Mouse (Mus musculus) cerebellum, adult 9-10 months (tissue): ENCODE measurements at regions not wholly inside any gene's neighbourhood (a gene's known extent, or its start where the extent isn't known, plus 50 kb on each side); places are given as distances from the start of the nearest gene placed in this dataset.
A peak's percentile ranks its signal among the peaks of the same experiment; 100 is the strongest.

ENCODE experiments used
- DNase-seq: peaks from one replicate; pipeline ENCODE4 v3.0.0; 2022

DNA sequence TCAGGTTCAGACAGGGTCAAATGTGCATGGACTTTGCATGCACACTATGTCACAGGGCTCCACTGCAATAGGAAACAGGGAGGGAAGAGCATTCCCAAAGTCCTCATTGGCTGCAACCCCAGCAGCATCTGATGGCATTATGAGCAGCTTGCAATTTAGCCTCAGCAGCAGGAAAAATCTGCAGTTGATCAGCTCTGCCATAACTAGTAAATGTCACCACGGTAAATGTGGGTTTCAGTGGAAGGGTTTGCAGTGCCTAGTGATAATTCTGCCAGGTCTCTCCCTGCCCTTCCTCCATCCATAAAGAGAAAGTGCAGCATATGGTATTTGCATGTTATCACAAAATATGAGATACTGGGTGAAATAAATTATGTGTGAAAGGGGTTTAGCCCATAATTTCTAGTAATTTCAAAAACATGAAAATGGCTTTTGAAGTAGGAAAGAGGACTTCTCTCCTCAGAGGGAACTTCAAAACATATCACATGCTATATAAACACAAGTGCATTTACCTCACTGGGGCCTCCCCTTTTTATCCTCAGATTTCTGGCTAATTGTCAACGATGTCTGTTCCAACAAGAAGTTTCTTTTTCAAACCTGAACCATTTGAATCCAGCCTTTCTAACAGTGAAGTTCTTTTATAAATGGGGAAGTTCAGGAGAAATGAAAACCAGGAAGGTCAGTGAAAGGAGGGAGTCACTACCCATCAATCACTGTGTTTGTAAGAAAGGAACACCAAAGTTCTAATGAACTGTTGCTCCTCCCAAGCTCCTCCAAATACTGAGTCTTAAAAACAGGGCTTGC lies 303.5 kb downstream of the Meis1 start:
- DNase-seq = peak; percentile 58

DNA sequence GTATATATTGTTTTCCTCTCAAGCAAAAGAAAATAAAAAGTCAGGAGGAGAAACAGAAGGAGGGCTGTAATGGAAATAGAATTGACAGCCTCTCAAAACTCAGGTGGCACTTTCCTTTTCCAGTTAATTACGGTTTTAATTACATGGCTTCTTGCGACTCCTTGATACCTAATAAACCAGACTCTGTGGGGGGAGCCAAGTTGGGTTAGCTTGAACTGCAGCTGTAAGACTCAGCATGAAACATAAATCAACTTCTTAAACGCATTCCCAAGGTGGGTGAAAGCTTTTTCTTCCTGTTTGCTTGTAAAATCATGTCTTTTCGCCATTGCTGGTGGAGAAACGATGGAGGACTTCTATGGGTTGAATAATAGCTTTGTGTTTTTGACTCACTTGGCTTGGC lies 304.4 kb downstream of the Meis1 start:
- DNase-seq = peak; percentile 29

DNA sequence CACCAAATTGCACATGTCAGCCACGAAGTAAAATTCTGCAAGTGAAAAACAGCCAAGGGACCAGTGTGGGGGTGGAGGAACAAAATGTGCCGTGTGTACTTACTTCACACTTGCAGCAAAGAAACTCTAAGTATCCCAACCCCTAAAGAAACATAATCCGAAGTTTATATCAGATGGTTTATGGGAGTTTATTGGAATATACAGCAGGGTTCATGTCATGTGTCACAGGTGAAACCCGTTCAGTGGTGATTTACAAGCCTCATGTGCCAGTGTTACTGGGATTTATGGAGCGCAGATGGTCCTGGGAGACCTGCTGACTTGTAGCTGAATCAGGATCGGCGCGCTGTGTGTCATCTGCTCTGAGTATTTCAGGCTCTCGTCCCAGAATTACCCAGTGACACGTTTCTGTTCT lies 306.1 kb downstream of the Meis1 start:
- peak; percentile 93 for DNase-seq

DNA sequence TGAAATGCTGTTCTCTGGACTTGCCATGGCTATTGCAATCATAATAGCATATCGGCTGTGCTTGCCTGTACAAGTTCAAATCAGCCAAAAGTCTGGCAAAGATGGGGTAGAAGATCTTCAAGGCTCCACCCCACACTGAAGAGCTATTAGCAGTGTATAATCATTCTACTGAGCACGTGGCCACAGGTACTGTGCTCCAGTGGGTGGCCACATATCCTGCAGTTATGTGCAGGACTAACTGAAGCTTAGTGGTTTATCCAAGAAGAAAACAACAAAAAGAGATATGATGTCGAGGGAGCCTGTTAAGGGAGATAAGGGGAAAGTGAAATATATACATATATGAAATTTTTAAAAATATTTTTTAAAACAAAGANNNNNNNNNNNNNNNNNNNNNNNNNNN lies 309.2 kb downstream of the Meis1 start:
- DNase-seq = no peak

DNA sequence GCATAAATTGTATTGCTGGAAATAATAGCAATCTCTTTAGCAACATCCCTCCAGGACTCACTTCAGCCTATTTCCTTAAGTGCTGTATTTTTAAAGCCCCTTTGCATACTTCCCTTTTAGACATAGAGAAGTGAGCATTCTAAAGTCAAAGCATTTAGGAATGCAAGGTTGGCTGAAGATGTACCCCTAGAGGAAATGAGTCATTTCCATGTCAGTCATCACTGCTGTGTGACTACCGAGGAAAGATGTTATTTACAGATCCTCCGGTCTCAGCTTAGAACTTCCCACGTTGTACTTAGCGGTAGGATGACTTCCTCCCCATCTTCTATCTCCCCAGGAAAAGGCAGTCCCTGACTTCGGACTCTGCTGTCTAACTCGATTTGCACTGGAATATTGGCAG lies 337.2 kb downstream of the Meis1 start:
- DNase-seq = no peak

DNA sequence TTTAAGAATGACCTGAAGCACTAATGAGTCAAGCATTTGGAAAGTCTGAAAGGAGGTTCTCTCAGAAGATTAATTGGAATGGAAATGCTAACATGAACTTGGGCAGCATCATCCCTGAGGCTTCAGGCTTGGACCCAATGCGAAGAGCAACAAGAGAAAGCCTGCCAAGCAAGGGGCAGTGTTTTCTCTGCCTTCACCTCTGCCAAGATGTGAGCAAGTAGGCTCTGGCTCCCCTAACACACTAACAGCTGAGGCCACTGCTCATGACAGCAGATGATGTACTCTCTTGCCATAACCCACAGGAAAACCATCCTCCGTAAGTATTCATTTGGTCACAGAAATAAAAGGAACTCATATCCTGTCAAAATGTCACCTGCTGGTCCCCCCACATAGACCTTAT lies 341.9 kb downstream of the Meis1 start:
- DNase-seq = no peak

DNA sequence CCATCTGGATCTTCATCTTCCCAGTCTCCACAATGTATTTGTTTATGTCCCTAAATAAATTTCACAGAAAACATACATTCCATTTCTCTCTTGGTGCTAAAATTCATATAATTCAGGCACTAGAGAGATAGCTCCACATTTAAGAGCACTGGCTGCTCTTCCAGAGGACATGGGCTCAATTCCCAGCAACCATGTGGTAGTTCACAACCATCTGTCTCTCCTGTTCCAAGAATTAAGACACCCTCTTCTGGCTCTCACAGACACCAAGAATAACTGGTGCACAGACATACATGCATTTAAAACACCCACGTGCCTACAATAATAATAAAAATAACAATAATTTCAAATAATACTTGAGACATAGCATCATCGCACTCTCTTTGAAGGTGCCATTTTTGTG lies 347.8 kb downstream of the Meis1 start:
- peak; percentile 4 for DNase-seq

DNA sequence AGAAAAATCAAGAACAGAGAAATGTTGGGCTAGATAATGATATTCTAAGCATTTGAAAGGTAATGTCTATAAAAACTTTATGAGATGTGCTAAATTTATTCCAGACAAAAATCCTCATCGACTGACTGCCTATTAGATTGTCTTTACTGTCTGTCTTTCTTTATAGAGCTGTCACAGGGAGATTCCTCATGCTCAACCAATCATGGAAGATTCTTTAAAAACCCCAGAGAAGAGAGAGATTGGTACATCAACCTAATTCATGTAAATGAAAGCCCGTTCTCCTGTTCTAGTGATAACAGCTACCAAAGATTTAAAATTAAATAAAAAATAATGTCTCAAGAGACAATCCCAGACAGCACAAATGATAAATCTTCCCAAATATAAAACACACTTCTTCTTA lies 349.5 kb downstream of the Meis1 start:
- no peak for DNase-seq

DNA sequence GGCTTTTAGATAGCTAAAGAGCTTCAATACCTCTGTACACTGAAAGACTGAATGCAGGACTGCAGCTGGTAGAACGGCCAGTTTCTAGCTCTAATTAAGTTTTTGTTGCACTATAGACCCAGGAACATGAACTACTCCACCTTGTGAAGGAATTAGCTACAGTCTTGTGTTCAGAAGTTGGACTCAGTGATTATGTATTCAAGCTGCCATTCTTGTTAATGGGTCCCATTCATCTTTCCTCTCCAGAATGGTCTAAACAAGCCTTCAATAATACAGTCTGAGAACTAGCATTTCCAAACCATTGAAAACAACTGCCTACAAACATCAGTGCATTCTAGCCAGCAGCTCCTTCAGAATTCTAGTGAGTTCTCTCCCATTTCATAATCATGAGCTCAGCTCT lies 362.4 kb downstream of the Meis1 start:
- DNase-seq = no peak

DNA sequence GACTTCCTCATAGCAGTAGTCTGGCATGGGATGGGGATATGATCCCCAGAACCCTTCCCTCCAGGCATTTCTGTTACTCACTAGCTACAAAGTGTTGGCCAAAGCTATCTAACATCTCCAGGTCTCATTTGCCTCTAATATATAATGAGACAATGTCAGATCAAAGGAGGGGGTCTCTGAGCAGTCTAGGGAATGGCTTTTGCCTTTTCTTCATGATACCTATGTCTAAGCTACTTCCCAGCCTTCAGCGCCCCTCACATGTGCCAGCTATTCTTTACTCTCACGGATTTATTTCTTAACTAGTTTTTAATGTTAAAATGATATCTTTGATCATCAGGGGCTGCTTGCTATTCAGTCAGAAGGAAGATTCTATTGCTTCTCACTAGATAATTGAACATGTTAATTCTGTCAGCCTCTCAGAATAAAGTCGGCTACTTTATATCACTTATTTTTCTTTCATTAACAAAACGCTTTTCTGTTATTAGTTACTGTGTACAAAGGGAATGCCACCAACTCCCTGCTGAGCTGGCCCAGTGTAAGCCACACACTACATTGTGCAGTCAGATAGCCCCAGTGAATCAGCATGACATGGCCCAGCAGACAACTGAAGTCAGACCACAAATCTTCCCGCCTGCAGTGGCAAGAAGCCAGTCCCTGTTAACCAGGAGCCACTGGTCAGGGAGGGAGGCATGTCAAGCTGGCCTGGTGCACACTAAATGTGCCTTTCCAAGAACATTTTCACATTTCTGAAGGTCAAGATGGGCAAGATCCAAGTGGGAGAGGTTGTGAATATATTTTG lies 386.6 kb downstream of the Meis1 start:
- DNase-seq = no peak

DNA sequence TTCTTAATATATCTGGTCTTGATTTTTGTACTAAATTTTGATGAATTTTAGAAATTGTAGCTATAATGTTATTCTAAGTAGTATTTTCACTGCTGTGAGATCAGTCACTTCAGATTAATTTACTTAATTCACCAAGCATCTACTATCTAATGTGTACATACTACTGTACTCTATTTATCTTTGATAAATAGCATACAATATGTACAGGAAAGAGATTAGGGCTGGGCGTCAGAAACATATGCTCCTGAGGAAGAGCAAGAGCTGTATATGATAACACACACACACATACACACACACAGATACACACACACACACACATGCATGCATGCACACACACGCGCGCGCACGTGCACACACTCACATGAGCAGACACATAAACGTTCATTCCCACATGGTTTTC lies 387.2 kb downstream of the Meis1 start:
- DNase-seq = no peak

DNA sequence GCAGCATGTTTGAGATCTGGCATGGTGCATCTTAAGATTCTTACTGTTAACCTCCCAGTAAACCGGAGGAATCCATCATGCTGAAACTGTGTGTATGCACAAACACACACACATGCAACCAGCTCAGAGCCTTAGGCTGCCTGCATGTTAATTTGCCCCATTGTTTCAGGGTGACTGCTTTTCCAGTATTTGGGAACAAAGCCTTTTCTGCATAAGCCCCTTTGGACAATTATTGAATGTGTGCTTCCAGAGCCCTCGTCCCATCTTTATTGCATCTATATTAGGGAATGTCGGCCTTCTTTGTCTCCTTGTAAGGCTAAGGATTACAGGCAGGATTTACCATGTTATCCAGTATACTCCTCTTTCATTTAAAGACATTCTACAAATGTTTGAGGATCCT lies 397.0 kb downstream of the Meis1 start:
- DNase-seq = no peak

DNA sequence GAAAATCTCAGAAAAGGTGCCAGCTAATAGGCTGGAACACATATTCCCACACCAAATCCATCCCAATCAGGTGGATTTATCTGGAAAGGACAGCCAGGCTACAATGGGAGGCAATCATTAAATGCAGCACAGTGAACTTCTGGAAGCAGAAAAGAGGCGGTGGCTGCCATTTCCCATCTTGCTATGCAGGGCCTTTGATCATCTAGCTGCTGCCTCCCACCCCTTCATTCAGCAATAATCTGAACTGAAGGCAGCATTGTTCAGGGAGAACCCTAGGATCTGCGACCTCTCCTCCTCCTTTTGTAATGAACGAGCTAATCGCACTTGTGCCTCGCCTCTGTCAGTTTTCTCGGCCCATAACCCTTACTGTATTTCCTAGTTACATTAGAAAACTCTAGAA lies 413.9 kb downstream of the Meis1 start:
- no peak for DNase-seq

DNA sequence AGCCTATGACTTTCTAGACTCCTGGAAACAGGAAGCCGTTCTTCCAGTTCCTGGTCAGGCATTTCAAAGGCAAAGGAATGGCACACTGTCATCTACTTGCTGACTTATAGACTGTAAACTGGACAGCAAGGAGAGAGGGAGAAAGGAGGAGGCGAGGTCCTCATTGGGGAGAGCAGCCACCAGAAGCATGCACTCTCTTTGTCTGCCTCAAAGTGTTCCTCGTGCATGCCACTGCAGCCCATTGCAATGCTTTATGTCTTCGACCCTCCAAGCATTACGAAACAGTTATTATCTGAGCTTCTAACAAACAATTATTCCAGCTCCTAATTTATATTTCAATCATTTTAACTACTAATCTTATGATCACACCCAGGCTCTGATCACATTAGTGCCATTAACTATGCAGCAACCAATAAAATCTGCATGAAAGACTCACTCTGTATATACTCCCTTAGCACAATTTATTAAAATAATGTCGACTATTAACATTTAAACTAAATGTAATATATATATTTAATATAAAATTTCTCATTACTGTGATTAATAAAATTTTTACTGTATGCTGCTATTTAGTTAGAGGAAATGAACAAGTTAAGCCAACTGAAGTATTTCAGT lies 417.1 kb downstream of the Meis1 start:
- DNase-seq = no peak

DNA sequence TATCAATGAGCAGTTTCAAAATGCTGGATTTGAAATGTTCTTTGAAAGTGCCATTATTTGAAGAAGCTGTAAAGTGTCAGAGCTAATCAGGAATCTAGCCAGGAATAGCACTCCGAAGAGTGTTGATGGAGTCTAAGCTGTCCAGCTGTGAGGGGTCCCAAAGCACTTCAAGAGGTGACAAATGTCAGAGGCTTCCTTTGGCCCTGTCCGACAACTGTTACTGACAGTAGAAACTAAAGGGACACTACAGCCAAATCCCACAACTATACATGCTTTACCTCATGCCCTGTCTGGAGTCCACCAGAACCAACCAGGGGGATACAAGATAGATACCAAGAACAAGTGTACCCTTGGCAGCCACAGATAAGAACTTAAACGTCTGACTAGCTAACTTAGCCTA lies 420.4 kb downstream of the Meis1 start:
- DNase-seq = no peak

DNA sequence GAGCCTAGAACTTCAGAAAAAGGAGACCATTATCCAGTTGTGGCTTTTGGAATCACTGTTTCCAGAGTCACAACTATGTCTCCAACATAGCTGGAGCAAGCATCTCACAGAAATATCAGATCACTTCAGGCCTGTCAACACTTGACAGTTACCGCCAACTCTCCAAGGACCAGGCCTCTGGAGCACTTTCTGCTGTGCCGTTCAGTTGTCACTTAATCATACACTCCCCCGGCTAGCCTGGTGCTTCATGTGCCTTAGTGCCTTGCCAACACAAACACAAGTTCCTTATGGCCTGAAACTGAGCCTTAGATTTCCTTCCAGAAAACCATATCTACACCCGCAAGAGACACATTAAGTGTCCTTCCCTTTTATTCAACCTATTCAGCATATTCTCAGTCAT lies 421.8 kb downstream of the Meis1 start:
- no peak for DNase-seq

DNA sequence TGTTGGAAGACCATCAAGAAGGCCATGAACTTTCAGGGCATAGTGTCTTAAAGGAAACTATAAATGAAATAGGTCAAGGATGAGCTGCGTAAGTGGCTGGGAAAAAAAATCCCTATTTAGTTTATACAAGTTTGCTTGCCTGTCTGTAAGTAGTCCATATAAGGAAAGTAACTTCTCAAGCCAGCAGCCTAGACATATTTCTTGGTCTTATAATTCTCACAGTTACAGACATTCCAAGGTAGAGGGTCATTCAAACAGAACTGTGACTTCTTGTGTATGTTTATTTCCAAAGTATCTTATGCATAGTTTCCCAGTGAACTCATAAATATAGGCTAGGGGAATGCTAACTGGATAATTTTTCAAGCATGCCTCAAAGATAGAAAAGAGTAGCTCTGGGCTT lies 428.3 kb downstream of the Meis1 start:
- no peak for DNase-seq

DNA sequence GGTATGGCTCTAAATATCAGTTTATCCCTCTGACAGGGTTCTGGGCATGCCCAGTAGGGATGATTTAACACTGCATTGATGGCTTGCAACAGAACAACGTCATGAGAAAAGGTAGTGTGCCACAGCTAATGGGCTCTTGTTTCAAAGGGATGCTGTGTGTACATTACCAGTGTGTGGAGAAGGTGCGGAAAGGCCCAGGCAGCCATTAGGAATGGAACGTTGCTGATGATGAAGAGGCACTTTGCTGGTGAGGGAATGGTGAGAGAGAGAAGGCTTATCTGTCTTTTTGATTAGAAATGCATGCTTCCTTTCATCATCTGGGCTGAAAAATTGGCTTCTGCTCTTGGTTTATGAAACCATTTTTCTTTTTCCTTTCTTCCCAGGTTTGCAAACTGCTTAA lies 432.3 kb downstream of the Meis1 start:
- DNase-seq = no peak

DNA sequence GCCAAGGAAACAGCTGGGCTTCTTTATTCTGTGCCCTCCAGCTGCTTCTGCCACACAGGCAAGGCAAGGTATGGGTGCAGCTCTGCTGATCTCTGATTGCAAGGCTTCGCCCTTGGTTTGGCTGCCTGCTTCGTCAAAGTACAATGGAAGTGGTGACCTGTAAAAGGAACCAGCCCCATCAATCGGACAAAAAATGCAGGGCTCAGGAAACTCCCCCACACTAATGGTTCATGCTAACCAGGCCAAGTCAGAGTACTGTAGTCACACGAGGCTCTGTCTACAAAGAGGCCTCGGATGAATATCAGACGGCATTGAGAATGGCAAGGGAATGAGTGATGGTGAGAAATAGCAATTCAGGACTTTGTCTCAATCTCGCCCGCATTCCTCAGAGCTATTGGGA lies 433.8 kb downstream of the Meis1 start:
- no peak for DNase-seq

DNA sequence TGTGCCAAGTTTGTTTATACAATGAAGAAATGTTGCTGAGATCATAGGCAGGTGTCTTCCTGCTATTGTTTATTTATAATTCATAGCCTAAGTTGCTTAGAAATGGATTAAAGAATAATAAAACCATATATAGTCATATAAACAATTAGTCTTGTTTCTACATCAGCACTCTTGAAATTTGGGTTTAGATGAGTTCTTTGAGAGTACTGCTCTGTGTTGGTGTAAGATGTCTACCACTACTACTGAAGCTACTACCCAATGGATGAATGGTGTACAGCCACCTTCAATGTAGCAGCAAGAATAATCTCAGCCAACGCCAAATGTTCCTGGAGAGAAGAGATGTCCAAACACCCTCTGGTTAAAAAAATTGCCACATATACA lies 436.0 kb downstream of the Meis1 start:
- DNase-seq = no peak

DNA sequence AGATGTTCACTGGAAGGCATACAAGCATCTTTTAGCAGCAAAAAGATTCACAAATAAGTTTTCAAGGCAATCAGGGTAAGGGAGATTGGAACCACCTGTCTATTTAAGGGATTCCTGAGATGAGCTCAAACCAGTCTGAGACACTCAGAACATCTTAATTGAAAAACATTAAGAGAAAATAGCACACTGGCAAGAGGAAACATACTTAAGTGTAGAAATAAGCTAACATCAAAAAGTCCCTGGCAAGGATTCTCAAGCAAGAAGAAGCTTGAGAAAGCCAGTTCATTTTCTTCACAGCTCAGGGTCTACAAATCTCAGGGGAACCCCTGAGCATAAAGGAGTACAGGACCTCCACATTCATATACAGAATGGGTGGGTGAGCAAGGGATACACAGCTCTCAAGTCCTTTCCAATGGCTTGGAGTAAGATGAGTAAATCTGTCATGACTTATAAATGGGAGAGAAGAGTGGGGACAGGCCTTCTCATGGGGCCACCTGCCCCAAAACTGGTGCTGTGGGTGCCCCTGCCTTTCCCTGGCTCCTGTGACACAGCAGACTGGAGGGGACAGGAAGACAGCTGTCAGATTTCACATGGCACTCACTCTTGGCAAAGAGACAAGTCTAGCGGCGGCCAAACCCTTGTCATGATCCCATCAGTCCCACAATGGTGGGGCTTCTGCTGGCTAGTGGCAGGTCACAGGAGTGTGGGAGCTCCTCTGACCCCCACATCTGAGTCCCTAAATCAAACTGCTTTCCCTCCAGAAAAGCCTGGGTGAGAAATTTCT lies 436.6 kb downstream of the Meis1 start:
- DNase-seq = peak; percentile 49

DNA sequence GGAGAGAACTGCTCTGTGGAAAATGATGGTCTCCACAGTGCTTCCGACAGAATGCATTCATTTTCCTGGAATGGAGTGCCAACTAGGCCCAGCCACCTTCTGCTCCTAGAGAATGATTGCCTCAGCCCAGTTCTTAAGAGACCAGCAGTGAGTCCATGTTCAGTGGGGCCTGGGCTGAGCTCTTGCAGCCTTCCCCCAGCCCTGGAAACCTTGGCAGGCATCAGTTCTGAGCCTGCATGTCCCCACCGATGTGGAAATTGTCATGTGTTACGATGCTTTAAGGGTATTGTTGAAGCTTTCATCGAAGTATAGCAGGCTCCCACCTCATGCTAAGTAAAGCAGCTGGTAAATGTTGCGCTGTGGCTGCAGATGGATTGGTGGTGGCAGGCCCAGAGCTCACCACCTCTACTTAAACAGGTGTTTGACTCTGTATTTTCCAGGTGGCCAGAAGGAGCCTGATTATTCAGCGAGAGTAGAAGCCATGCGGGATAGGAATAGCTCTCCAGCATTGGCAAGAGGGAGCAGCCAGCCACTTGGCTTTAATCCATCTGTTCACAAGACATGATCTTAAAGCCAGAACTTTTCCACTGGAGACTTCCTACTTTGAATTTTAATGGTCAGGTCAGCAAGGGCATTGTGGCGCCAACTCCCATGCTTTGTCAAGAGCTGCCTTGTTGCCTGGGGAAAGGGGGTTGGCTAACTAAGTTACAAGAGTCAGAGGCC lies 437.5 kb downstream of the Meis1 start:
- peak; percentile 44 for DNase-seq
